Mouse (Mus musculus) bone marrow, adult 2 months (tissue): ENCODE measurements around the gene Nfe2. TPM values are rescaled to one million over a fixed set of nuclear protein-coding genes. Genes with fewer than 3 reads are reported as not detected.

Source experiments
- H3K27ac ChIP-seq: fragments of 200-500 bp; 2 replicates; pipeline ENCODE4 v1.5.1; 2012; ENCODE audit warnings: low read depth, mild to moderate bottlenecking, control low read depth, inconsistent platforms, low read length; ENCODE audit not compliant: control insufficient read depth, poor library complexity, insufficient read depth
- H3K4me1 ChIP-seq: fragments of 200-500 bp; 2 replicates; pipeline ENCODE4 v1.6.1; 2011; ENCODE audit warnings: low read length; ENCODE audit not compliant: control insufficient read depth, insufficient read depth
- H3K4me3 ChIP-seq: fragments of 200-500 bp; replicated peaks from 2 replicates; pipeline ENCODE3; 2011; ENCODE audit warnings: mild to moderate bottlenecking, low read depth, low read length, control low read depth; ENCODE audit not compliant: control insufficient read depth
- CTCF ChIP-seq: fragments of 200-500 bp; IDR thresholded peaks from 2 replicates; pipeline ENCODE4 v1.5.1; 2011; ENCODE audit warnings: low read length, control low read depth; ENCODE audit not compliant: control insufficient read depth, insufficient read depth
- POLR2A ChIP-seq: fragments of 200-500 bp; IDR thresholded peaks from 2 replicates; pipeline ENCODE4 v1.6.1; 2011; ENCODE audit warnings: low read depth, mild to moderate bottlenecking, control low read depth, low read length, borderline replicate concordance; ENCODE audit not compliant: control insufficient read depth
- WGBS: fragments of 180-500 bp; shearing (Covaris S2); methylation state at CpG from one replicate; pipeline ENCODE4 v1.1.7; 2018; 5-methylcytosine and 5-hydroxymethylcytosine counted together
- polyA plus RNA-seq: library from polyadenylated mRNA; stranded (reverse); fragments of >200 nt; gene quantifications from 2 replicates; pipeline ENCODE4 v1.2.4, GENCODE M21; 2011; ENCODE audit warnings: low replicate concordance; ENCODE audit not compliant: missing spikeins, insufficient read depth, insufficient read length

The Nfe2 gene
- polyA plus RNA-seq, 1 experiment = 304 TPM

- 38% methylated on average over 5 of the region's 5 CpGs for WGBS
- H3K4me3 ChIP-seq = no peak overlapping the region
- H3K27ac ChIP-seq = no peak overlapping the region
- no peak for TF ChIP-seq POLR2A
- TF ChIP-seq CTCF = no peak
- no peaks in the 10 kb centered on the region; the same call in none of the 2 replicates for H3K4me1 ChIP-seq
Measured at GRCm38 (mm10) chr15:103301547-103302340, 43.5 kb upstream of the Nfe2 start.

- WGBS = 43% methylated on average over 2 of the region's 2 CpGs
- no peaks in the 10 kb centered on the region; the same call in none of the 2 replicates for H3K4me1 ChIP-seq
- no peak overlapping the region for H3K27ac ChIP-seq
- TF ChIP-seq POLR2A (no peak), CTCF (no peak)
- H3K4me3 ChIP-seq = no peak overlapping the region
Measured at GRCm38 (mm10) chr15:103301046-103301445, 42.8 kb upstream of the Nfe2 start.

GRCm38 (mm10) chr15:103300560-103300959, 42.4 kb upstream of the Nfe2 start:
- Histone ChIP-seq H3K4me1 (no peaks in the 10 kb centered on the region; the same call in none of the 2 replicates), H3K27ac (no peak overlapping the region), H3K4me3 (no peak overlapping the region)
- 67% methylated on average over 2 of the region's 2 CpGs for WGBS
- TF ChIP-seq CTCF = no peak
- TF ChIP-seq POLR2A = no peak

DNA sequence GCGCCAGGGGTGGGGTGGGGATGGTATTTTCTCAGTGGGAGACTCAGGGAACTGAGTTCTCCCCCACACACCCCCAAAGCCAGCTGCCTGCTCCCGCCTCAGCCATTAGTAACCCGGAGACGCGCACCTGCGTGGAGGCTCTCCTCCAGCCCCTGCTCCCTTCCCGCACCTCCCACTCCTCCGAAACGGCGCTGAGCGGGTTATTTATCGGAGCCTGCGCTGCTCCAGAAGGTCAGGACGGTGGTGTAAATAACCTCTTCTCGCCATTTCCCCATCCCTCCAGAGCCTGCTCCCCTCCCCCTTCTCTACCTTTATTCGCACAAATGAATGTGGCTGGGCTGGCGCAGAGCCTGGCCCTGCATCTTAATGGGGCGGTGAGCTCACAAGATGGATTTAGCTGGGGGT, 41.9 kb upstream of the Nfe2 start:
- WGBS = 61% methylated on average over 18 of the region's 18 CpGs

GRCm38 (mm10) chr15:103299644-103300043, 41.4 kb upstream of the Nfe2 start:
- Histone ChIP-seq H3K27ac (no peak overlapping the region), H3K4me3 (no peak overlapping the region), H3K4me1 (no peaks in the 10 kb centered on the region; the same call in none of the 2 replicates)
- WGBS = 86% methylated on average over 8 of the region's 8 CpGs
- TF ChIP-seq POLR2A = no peak
- TF ChIP-seq CTCF = no peak

More for the DNA sequence above, 41.9 kb upstream of the Nfe2 start:
- no peaks in the 10 kb centered on the region; the same call in none of the 2 replicates for H3K4me1 ChIP-seq
- TF ChIP-seq POLR2A (no peak), CTCF (no peak)
- no peak overlapping the region for H3K4me3 ChIP-seq
- H3K27ac ChIP-seq = no peak overlapping the region

- 92% methylated on average over 5 of the region's 5 CpGs for WGBS
- TF ChIP-seq CTCF = no peak
- TF ChIP-seq POLR2A = no peak
- Histone ChIP-seq H3K4me1 (no peaks in the 10 kb centered on the region; the same call in 1 of the 2 replicates), H3K4me3 (no peak overlapping the region), H3K27ac (no peak overlapping the region)
Measured at GRCm38 (mm10) chr15:103298861-103299616, 40.8 kb upstream of the Nfe2 start.

DNA sequence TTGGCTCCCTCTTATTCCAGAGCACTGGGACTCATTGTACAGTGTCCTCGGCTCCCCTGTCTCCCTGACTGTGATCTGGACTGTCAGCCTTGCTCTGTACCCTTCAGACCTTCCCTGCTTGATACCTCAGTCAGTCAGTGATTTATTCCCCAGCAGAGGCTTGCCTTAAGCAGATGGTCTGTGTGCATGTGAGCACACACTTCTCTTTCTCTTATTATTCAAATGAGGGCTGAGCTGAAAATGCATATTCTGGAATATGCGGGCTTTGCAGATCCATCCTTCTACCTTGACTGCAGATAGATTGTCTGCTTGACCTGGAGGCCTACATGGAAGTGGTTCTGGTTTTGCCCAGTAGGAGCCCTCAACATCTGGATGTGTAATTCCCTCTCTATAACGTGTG, 39.8 kb upstream of the Nfe2 start:
- Histone ChIP-seq H3K27ac (no peak overlapping the region), H3K4me3 (no peak overlapping the region), H3K4me1 (no peaks in the 10 kb centered on the region; the same call in 1 of the 2 replicates)
- 84% methylated on average over 3 of the region's 3 CpGs for WGBS
- TF ChIP-seq POLR2A (no peak), CTCF (no peak)

DNA sequence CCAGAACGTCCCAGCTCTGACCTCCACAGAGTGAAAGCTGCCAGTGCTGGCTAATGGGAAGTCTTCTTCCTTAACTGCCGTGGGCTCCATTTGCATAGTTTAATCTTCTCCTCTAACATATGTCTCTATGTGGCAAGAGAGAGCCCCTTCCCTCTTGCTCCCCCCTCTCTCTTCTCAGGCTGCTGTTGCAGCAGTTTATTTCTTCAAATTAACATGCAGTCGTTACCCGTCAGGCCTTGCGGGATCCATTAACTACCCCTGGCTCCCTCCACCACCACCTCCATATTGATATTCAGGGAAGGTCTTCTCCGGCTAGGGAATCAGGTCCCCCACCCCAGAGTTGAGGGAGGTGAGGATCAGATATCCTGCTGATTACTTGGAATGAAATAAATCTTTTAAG, 39.1 kb upstream of the Nfe2 start:
- Histone ChIP-seq H3K4me3 (no peak overlapping the region), H3K27ac (no peak overlapping the region), H3K4me1 (no peaks in the 10 kb centered on the region; the same call in 1 of the 2 replicates)
- WGBS = 79% methylated on average over 6 of the region's 6 CpGs
- TF ChIP-seq CTCF (no peak), POLR2A (no peak)
